Mouse (Mus musculus) neural tube, embryonic 12.5 days (tissue): ENCODE measurements around the gene Mtfr1l. TPM values are rescaled to one million over a fixed set of nuclear protein-coding genes. Genes with fewer than 3 reads are reported as not detected.
"Not testable (repeated sequence)": the region's sequence is repeated elsewhere in the genome, so short reads cannot be mapped to it uniquely, and the experiment has no call there.

Experiments used
- ATAC-seq: fragments of 200-750 bp; cut with Nextera tagmentation; 2 replicates; pipeline ENCODE4 v1.8.0; 2017; ENCODE audit warnings: low read depth, mild to moderate bottlenecking, moderate TSS enrichment, moderate library complexity; ENCODE audit not compliant: low FRiP score
- H3K27ac ChIP-seq: fragments of 300-500 bp; sonication (generic); 2 replicates; pipeline ENCODE4 v1.5.1; 2016
- H3K27me3 ChIP-seq: fragments of 300-500 bp; sonication (generic); replicated peaks from 2 replicates; pipeline ENCODE4 v1.6.1; 2016; ENCODE audit warnings: mild to moderate bottlenecking
- H3K36me3 ChIP-seq: fragments of 300-500 bp; sonication (generic); 2 replicates; pipeline ENCODE4 v1.6.1; 2016; ENCODE audit warnings: mild to moderate bottlenecking
- H3K4me1 ChIP-seq: fragments of 300-500 bp; sonication (generic); 2 replicates; pipeline ENCODE4 v1.6.1; 2016
- H3K4me2 ChIP-seq: fragments of 300-500 bp; sonication (generic); replicated peaks from 2 replicates; pipeline ENCODE4 v1.6.1; 2016; ENCODE audit warnings: mild to moderate bottlenecking
- H3K4me3 ChIP-seq: fragments of 300-500 bp; sonication (generic); 2 replicates; pipeline ENCODE4 v1.5.1; 2016
- H3K9ac ChIP-seq: fragments of 300-500 bp; sonication (generic); 2 replicates; pipeline ENCODE4 v1.6.1; 2016; ENCODE audit warnings: mild to moderate bottlenecking
- H3K9me3 ChIP-seq: fragments of 300-500 bp; sonication (generic); 2 replicates; pipeline ENCODE4 v1.6.1; 2016; ENCODE audit warnings: mild to moderate bottlenecking
- WGBS: fragments of 180-500 bp; shearing (Covaris S2); methylation state at CpG from one replicate; pipeline ENCODE4 v1.1.7; 2016; 5-methylcytosine and 5-hydroxymethylcytosine counted together
- polyA plus RNA-seq: library from polyadenylated mRNA; unstranded; fragments of >200 nt; fragmentation: Nextera tagmentation; extraction: Ambion mirVana; gene quantifications from 2 replicates; pipeline ENCODE4 v1.2.1, GENCODE M21; 2016

Mtfr1l gene
- polyA plus RNA-seq, 1 experiment from 2014 or later: 138 TPM

GRCm38 (mm10) chr4:134494780-134495545, 40.2 kb downstream of the Mtfr1l start:
- ATAC-seq: no peak
- Histone ChIP-seq H3K36me3 (no peaks in the 10 kb centered on the region), H3K9me3 (no peaks in the 10 kb centered on the region), H3K4me1 (peaks cover 15% of the 10 kb centered on the region), H3K4me3 (no peak overlapping the region), H3K9ac (no peak overlapping the region), H3K27ac (no peak overlapping the region), H3K27me3 (0 out of 2 replicates have a peak, but pooled peaks cover 3% of the 10 kb centered on the region), H3K4me2 (no peak overlapping the region)
- 69% methylated on average over 16 of the region's 16 CpGs for WGBS

GRCm38 (mm10) chr4:134494161-134494560, 41.0 kb downstream of the Mtfr1l start:
- ATAC-seq, H3K36me3 ChIP-seq, H3K9ac ChIP-seq, H3K9me3 ChIP-seq, H3K27me3 ChIP-seq, H3K4me3 ChIP-seq, H3K4me2 ChIP-seq, H3K27ac ChIP-seq: not testable (repeated sequence)
- H3K4me1 ChIP-seq: peaks cover 15% of the 10 kb centered on the region
- 93% methylated on average over 6 of the region's 6 CpGs for WGBS

DNA sequence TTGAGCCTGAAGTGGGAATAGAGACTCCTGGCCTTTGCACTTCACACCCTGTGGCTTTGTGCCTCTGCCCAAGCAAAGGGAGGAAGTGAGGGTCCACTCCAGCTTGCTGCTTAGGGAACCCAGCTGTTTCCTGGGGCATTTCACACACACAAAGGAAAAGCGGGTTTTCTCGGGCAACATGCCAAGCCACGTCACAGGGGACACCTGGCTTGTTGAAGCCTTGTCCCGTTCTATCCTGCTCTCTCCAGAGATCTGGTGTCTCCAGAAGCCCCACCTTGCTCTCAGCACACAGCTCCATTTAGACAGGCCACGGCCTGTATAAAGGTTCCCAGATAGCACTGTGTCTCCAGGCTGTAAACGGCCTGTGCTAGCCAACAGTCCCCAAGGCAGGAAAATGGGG, 43.5 kb downstream of the Mtfr1l start:
- 81% methylated on average over 6 of the region's 6 CpGs for WGBS
- no peaks in the 10 kb centered on the region for H3K36me3 ChIP-seq
- H3K4me1 ChIP-seq: peaks cover 4% of the 10 kb centered on the region
- 0 out of 2 replicates have a peak, but pooled peaks cover 3% of the 10 kb centered on the region for H3K27me3 ChIP-seq
- H3K4me2 ChIP-seq: no peak overlapping the region
- no peak overlapping the region for H3K27ac ChIP-seq
- H3K9me3 ChIP-seq: no peaks in the 10 kb centered on the region
- no peak overlapping the region for H3K4me3 ChIP-seq
- no peak for ATAC-seq
- H3K9ac ChIP-seq: no peak overlapping the region

DNA sequence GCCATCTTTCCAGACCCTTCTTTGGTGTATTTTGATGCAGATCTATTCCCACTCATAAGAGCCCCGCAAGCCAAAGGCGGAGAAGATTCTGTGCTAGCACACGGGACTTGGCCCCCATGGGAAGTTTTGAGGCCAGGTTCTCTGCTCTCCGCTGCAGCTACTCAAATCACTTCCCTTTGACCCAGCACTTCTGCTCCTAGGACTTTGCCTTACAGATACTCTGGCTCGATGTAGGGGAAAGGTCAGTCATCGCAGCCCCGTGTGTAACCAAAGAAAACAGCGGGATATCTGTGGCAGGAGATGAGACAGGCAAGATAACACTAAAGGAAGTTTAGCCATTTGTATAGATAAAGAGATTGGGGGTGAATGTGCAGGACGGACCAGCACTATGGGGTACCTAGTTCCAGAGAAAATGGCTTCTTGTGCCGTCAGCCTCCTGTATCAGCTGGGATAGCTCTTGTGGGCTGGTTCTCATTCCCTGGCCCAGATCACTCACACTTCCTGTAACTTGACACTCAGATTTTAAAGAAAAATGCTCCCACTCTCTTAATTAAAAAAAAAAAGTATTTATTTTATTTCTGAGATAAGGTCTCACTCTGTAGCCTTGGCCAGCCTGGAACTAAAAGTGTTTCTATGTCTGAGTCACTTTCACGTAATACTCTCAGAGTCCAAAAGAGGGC, 45.1 kb downstream of the Mtfr1l start:
- Histone ChIP-seq H3K27ac (no peak overlapping the region), H3K9me3 (no peaks in the 10 kb centered on the region), H3K9ac (no peak overlapping the region), H3K4me1 (no peaks in the 10 kb centered on the region), H3K4me3 (no peak overlapping the region), H3K4me2 (no peak overlapping the region), H3K27me3 (no peaks in the 10 kb centered on the region), H3K36me3 (no peaks in the 10 kb centered on the region)
- 92% methylated on average over 11 of the region's 11 CpGs for WGBS
- no peak for ATAC-seq

DNA sequence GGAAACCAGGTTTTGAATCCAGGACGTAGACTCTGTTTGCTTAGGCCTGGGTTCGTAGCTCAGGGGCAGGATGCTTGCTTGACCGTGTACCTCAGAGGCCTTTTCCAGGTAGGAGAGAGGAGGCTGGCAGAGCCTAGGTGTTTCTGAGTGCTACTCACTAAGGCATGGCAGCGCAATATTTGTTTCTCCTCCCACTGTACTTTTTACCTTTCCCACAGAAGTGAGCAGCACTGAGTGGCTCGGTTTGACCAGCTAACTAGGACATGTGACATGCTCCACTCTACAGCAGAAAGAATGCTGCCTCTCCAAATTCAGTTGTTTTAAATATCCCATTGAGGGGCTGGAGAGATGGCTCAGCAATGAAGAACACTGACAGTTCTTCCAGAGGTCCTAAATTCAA, 47.0 kb downstream of the Mtfr1l start:
- Histone ChIP-seq H3K4me2 (no peak overlapping the region), H3K4me1 (no peaks in the 10 kb centered on the region), H3K9me3 (no peaks in the 10 kb centered on the region), H3K36me3 (no peaks in the 10 kb centered on the region), H3K27me3 (no peaks in the 10 kb centered on the region), H3K4me3 (no peak overlapping the region), H3K27ac (no peak overlapping the region), H3K9ac (no peak overlapping the region)
- 89% methylated on average over 5 of the region's 5 CpGs for WGBS
- no peak for ATAC-seq

DNA sequence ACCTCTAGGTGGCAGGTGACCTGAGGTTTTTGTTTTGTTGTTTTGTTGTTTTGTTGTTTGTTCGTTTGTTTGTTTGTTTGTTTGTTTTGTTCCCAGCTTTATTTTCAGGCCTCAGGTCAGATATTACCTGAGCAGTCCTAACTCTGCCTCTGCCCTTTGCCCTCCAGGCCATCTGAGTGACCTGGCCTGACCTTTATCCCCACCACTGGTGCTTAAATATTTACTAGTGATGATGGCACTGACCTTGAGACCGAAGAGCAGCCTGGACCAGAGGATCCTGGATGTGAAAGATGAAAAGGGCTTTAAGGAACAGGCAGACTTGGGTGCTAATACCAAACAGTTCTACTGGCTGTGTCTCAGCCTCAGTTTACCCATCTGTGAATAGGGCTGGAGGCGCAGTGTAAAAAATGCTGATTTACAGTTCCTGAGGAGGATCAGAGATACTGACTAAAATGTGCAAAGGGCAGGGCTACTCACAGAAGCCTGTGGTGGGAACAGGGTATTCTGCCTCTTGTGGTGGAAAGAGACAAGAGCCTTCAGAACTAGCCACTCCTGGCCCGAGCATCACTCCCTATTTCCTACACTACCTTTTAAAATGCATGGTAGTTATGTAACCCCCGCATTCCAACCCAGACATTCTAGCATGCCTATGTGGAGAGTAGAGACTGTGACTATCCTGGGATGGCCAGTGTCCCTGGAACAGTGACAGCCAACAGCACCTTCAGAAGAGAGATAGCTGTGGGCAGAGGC, 49.9 kb downstream of the Mtfr1l start:
- Histone ChIP-seq H3K9me3 (no peaks in the 10 kb centered on the region), H3K36me3 (no peaks in the 10 kb centered on the region), H3K9ac (no peak overlapping the region), H3K4me3 (no peak overlapping the region), H3K27me3 (no peaks in the 10 kb centered on the region), H3K4me1 (no peaks in the 10 kb centered on the region), H3K4me2 (no peak overlapping the region), H3K27ac (no peak overlapping the region)
- 92% methylated on average over 5 of the region's 5 CpGs for WGBS
- ATAC-seq: no peak

DNA sequence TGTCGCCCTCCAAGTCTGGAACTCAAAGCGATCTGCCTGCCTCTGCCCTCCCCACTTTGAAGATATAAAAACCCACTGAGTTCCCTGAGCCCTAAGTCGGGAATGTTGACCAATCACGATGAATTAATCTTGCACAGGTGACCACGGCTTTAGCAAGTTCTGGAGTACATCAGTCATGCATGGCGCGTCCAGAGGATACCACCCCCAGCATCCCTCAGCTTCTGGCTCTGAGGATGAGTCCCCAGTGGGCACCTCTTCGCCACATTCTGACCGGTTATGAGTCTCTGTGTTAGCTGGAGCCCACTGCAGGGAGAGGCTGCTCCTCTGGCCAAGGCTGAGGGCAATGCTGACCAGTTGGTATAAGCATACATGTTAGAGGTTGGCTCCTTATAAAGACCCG, 51.0 kb downstream of the Mtfr1l start:
- H3K4me2 ChIP-seq: no peak overlapping the region
- H3K27ac ChIP-seq: no peak overlapping the region
- H3K4me1 ChIP-seq: no peaks in the 10 kb centered on the region
- no peaks in the 10 kb centered on the region for H3K27me3 ChIP-seq
- no peaks in the 10 kb centered on the region for H3K36me3 ChIP-seq
- ATAC-seq: no peak
- H3K9me3 ChIP-seq: no peaks in the 10 kb centered on the region
- no peak overlapping the region for H3K4me3 ChIP-seq
- no peak overlapping the region for H3K9ac ChIP-seq
- WGBS: 86% methylated on average over 10 of the region's 10 CpGs

DNA sequence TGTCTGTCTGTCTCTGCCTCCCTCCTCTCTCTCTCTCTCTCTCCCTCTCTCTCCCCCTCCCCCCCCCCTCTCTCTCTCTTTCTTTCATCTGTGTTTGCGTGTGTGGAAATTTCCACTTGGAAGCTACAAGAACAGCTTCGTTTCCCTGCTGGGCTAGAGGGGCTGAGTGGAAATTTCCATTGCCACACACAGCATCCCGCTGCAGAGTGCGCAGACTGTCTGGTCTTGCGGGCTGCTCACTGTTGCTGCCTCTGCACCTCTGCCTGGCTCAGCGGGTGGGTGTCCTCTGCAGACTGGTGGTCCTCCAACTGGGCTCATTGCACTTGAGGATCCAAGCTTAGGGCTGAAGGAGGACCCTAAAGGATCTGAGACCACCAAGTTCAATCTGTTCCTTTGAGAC, 51.5 kb downstream of the Mtfr1l start:
- Histone ChIP-seq H3K27me3 (no peaks in the 10 kb centered on the region), H3K9ac (no peak overlapping the region), H3K4me2 (no peak overlapping the region), H3K4me3 (no peak overlapping the region), H3K27ac (no peak overlapping the region), H3K4me1 (no peaks in the 10 kb centered on the region), H3K36me3 (no peaks in the 10 kb centered on the region), H3K9me3 (no peaks in the 10 kb centered on the region)
- no peak for ATAC-seq
- WGBS: 48% methylated on average over 6 of the region's 6 CpGs

DNA sequence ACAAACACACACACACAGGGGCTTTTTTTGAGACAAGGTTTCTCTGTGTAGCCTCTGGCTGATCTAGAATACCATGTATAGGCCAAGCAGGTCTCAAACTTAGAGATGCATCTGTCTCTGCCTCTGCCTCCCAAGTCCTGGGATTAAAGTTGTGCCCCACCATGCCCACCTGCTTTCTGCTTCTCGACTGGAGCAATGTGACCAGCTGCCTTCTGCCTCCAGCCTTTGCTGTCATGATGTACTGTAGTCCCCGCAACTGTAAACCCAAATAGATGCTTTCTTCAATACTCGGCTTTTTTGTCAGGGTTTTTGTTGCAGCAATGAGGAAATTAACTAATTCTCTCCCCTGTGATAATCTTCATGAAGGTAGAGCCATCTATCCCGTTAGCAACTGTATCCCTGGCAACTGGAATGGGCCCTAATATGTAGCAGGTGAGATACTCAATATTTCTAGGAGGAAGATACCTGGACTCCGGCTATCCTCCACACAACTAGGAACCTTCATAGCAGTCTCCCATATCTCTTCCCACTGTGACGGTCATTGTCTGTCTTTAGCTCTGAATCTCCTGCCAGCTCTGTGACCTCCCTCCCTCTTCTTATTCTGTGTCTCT, 52.0 kb downstream of the Mtfr1l start:
- H3K9ac ChIP-seq: no peak overlapping the region
- no peaks in the 10 kb centered on the region for H3K27me3 ChIP-seq
- ATAC-seq: no peak
- no peaks in the 10 kb centered on the region for H3K4me1 ChIP-seq
- WGBS: 74% methylated on average over 6 of the region's 6 CpGs
- no peak overlapping the region for H3K4me3 ChIP-seq
- no peaks in the 10 kb centered on the region for H3K36me3 ChIP-seq
- no peak overlapping the region for H3K27ac ChIP-seq
- H3K4me2 ChIP-seq: no peak overlapping the region
- no peaks in the 10 kb centered on the region for H3K9me3 ChIP-seq

DNA sequence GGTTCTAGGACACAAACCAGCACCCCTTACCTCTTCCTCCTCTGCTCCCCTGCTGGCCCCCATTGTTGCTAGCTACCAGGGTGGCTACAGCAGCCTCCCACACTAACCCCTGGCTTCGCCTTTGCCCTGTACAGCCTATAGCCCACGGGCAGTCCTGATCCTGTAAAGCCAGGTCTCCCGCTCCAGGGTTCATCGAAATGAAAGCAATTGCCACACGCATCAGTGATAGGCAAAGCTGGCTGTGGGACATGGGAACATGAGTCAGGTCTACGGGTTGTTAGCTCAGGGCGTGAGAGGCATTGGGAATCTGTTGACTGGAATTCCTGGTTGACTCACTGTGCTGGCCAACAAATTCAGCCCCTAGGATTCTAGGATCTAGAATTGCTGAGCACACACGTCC, 52.7 kb downstream of the Mtfr1l start:
- no peak for ATAC-seq
- Histone ChIP-seq H3K36me3 (no peaks in the 10 kb centered on the region), H3K27ac (no peak overlapping the region), H3K9me3 (no peaks in the 10 kb centered on the region), H3K9ac (no peak overlapping the region), H3K4me1 (peaks cover 2% of the 10 kb centered on the region; the same call in 1 of the 2 replicates), H3K27me3 (no peaks in the 10 kb centered on the region), H3K4me2 (no peak overlapping the region), H3K4me3 (no peak overlapping the region)
- 82% methylated on average over 8 of the region's 8 CpGs for WGBS

DNA sequence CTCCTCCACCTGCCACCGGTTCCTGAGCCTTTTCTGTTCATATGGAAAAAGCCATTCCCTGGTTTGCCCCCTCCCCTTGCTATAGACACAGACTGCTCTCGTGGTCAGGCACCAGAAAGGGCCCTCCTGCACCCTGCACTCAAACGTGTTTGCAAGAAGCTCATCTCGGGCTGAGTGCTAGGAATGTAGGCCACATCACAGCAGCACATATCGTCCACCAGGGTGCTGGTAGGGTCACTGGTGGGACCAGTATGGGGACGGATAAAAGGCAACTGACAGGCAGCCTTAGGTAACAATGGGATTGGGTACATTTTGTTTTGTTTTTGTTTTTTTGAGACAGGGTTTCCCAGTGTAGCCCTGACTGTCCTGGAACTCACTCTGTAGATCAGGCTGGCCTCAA, 53.9 kb downstream of the Mtfr1l start:
- H3K36me3 ChIP-seq: peaks cover 10% of the 10 kb centered on the region

DNA sequence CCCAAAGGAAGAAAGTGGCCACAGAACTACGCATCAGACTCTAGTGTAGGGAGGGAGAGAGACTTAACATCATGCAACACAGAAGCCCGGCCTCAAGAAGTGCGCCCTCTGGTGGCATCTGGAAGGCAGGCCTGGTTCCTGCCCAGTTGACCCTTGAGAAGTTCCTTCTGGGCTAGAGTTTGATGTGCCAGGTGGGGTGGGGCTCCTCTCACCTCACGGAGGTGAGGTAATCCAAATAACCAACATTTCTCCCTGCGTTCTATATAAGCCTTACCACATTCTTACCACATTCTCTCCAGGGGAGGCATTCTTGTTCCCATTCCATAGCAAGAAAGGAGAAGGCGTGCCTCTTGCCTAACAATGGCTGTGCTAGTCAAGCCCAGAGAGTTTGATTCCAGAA, 54.3 kb downstream of the Mtfr1l start:
- no peak overlapping the region for H3K27ac ChIP-seq
- peaks cover 15% of the 10 kb centered on the region for H3K36me3 ChIP-seq
- H3K4me1 ChIP-seq: peaks cover 2% of the 10 kb centered on the region; the same call in 1 of the 2 replicates
- H3K9ac ChIP-seq: no peak overlapping the region
- WGBS: 25% methylated on average over 6 of the region's 6 CpGs
- H3K9me3 ChIP-seq: no peaks in the 10 kb centered on the region
- H3K4me2 ChIP-seq: no peak overlapping the region
- ATAC-seq: no peak
- H3K27me3 ChIP-seq: no peaks in the 10 kb centered on the region
- no peak overlapping the region for H3K4me3 ChIP-seq

More for the DNA sequence above, 53.9 kb downstream of the Mtfr1l start:
- Histone ChIP-seq H3K4me1 (peaks cover 2% of the 10 kb centered on the region; the same call in 1 of the 2 replicates), H3K27ac (no peak overlapping the region), H3K27me3 (no peaks in the 10 kb centered on the region), H3K4me2 (no peak overlapping the region), H3K9me3 (no peaks in the 10 kb centered on the region), H3K4me3 (no peak overlapping the region), H3K9ac (no peak overlapping the region)
- 56% methylated on average over 6 of the region's 6 CpGs for WGBS
- no peak for ATAC-seq
